In genomic region chr2:168840853-168841712, GRCm38 (mm10) we compare ENCODE assay signal across 9 mouse cellular contexts.
DNase-seq lines count a peak whose midpoint lies in the region; ATAC-seq and TF ChIP-seq lines count a peak whose summit lies in the region.
"Had no signal": no experiment of that assay in that cellular context is flagged by ENCODE, and none has a peak within 500 bp of the region (broad histone marks: within the 10 kb centered on the region; RNA-seq: fewer than 3 reads in every experiment).

No protein-coding gene starts in this region.

- no peak overlapping the region for H3K4me3 ChIP-seq in hindbrain, embryonic 15.5 days
- H3K4me3 ChIP-seq in hindbrain, embryonic 16.5 days (ENCODE audit: low read length): no peak overlapping the region
- no peak overlapping the region for H3K4me3 ChIP-seq in ES-E14 (ENCODE audit: insufficient read depth in 1 of 2, low read depth in 1 of 2, low read length in 2 of 2, poor library complexity in 1 of 2, severe bottlenecking in 1 of 2)
- no peak overlapping the region for H3K4me3 ChIP-seq in embryonic facial prominence, embryonic 12.5 days
- H3K4me3 ChIP-seq: layer of hippocampus, adult 2 months had no signal

- ATAC-seq in hindbrain, embryonic 15.5 days (ENCODE audit: low FRiP score, low read depth): no peak
- no peak for ATAC-seq in hindbrain, embryonic 16.5 days
- no peak for ATAC-seq in embryonic facial prominence, embryonic 12.5 days (ENCODE audit: insufficient number of reproducible peaks, insufficient read depth, low FRiP score, low TSS enrichment)
- ATAC-seq in megakaryocyte progenitor cell, adult 5-6 weeks (replicated peaks; ENCODE audit: poor library complexity): 0 out of 2 replicates have a peak, but pooled peaks have one; percentile 13

- WGBS in hindbrain, embryonic 15.5 days: 12% methylated on average over 19 of the region's 19 CpGs
- 10% methylated on average over 19 of the region's 19 CpGs for WGBS in hindbrain, embryonic 16.5 days
- WGBS in embryonic facial prominence, embryonic 12.5 days: 4% methylated on average over 19 of the region's 19 CpGs

- no peaks in the 10 kb centered on the region for H3K9me3 ChIP-seq in hindbrain, embryonic 15.5 days
- no peaks in the 10 kb centered on the region for H3K9me3 ChIP-seq in hindbrain, embryonic 16.5 days (ENCODE audit: control insufficient read depth, low read length)
- H3K9me3 ChIP-seq in ES-E14 (ENCODE audit: control insufficient read depth, insufficient read depth, low read depth, low read length): no peaks in the 10 kb centered on the region
- no peaks in the 10 kb centered on the region for H3K9me3 ChIP-seq in embryonic facial prominence, embryonic 12.5 days

- no peaks in the 10 kb centered on the region for H3K36me3 ChIP-seq in hindbrain, embryonic 15.5 days
- no peaks in the 10 kb centered on the region for H3K36me3 ChIP-seq in hindbrain, embryonic 16.5 days (ENCODE audit: control insufficient read depth, insufficient read depth, low read length)
- no peaks in the 10 kb centered on the region for H3K36me3 ChIP-seq in ES-E14 (ENCODE audit: control insufficient read depth, insufficient read depth, low read length, poor library complexity, severe bottlenecking)
- no peaks in the 10 kb centered on the region for H3K36me3 ChIP-seq in embryonic facial prominence, embryonic 12.5 days

- no peak for DNase-seq in ES-E14 (ENCODE audit: low read depth, low spot score)
- no peak for DNase-seq in layer of hippocampus, adult 9-10 months (ENCODE audit: low spot score)
- DNase-seq in cerebellum, postnatal 25 days: no peak

- peaks cover 37% of the 10 kb centered on the region for H3K27me3 ChIP-seq in hindbrain, embryonic 15.5 days
- H3K27me3 ChIP-seq in hindbrain, embryonic 16.5 days (replicated peaks; ENCODE audit: control insufficient read depth, insufficient read depth, low read length): peaks cover 11% of the 10 kb centered on the region
- H3K27me3 ChIP-seq in embryonic facial prominence, embryonic 12.5 days: peaks cover 16% of the 10 kb centered on the region

- H3K27ac ChIP-seq in hindbrain, embryonic 15.5 days (replicated peaks): no peak overlapping the region
- H3K27ac ChIP-seq in hindbrain, embryonic 16.5 days (ENCODE audit: low read depth, low read length): no peak overlapping the region
- H3K27ac ChIP-seq in ES-E14 (ENCODE audit: insufficient read depth, low read depth, low read length, poor library complexity, severe bottlenecking): 0 out of 2 replicates have a peak overlapping the region, but pooled peaks have one; percentile 40
- H3K27ac ChIP-seq in embryonic facial prominence, embryonic 12.5 days: no peak overlapping the region
- H3K27ac ChIP-seq: layer of hippocampus, adult 2 months; macrophage had no signal

- H3K4me2 ChIP-seq in hindbrain, embryonic 15.5 days: 0 out of 2 replicates have a peak overlapping the region, but pooled peaks have one; percentile 28
- H3K4me2 ChIP-seq in hindbrain, embryonic 16.5 days (ENCODE audit: low read length): no peak overlapping the region
- peak overlapping the region; percentile 36 for H3K4me2 ChIP-seq in embryonic facial prominence, embryonic 12.5 days (replicated peaks)

- peaks cover 21% of the 10 kb centered on the region for H3K4me1 ChIP-seq in hindbrain, embryonic 15.5 days (replicated peaks)
- H3K4me1 ChIP-seq in hindbrain, embryonic 16.5 days (ENCODE audit: control insufficient read depth, insufficient read depth, low read depth, low read length): peaks cover 3% of the 10 kb centered on the region
- peaks cover 12 to 19% of the 10 kb centered on the region in 2 experiments for H3K4me1 ChIP-seq in ES-E14 (ENCODE audit: control insufficient read depth in 2 of 2, insufficient read depth in 2 of 2, low read length in 2 of 2, poor library complexity in 1 of 2)
- H3K4me1 ChIP-seq in embryonic facial prominence, embryonic 12.5 days: peaks cover 43% of the 10 kb centered on the region

- H3K9ac ChIP-seq in hindbrain, embryonic 15.5 days: no peak overlapping the region
- H3K9ac ChIP-seq in hindbrain, embryonic 16.5 days (ENCODE audit: low read depth, low read length): no peak overlapping the region
- no peak overlapping the region for H3K9ac ChIP-seq in ES-E14 (ENCODE audit: insufficient read depth, low read depth, low read length, poor library complexity, severe bottlenecking)
- no peak overlapping the region for H3K9ac ChIP-seq in embryonic facial prominence, embryonic 12.5 days

- in situ Hi-C loops in ES-E14 (cut with MboI; ENCODE audit: low sequenced_read_pairs in 2 of 2, unreplicated experiment in 2 of 2): no loop called here

TF ChIP-seq in ES-E14, 5 proteins besides CTCF, POLR2A, EP300 and RAD21:
- TF ChIP-seq MAFK (IDR thresholded peaks at IDR 0.05; ENCODE audit: insufficient read depth, low read depth, low read length) (no peak), ZC3H11A (IDR thresholded peaks at IDR 0.05; ENCODE audit: borderline replicate concordance, low read depth, low read length) (no peak), CHD2 (IDR thresholded peaks at IDR 0.05; ENCODE audit: low read depth, low read length) (no peak), ZNF384 (IDR thresholded peaks at IDR 0.05; ENCODE audit: low read depth, low read length) (no peak), HCFC1 (IDR thresholded peaks at IDR 0.05; ENCODE audit: borderline replicate concordance, insufficient read depth, low read length) (no peak)
